Comparison of ENCODE assay signal across 12 mouse cellular contexts in the genomic region with DNA sequence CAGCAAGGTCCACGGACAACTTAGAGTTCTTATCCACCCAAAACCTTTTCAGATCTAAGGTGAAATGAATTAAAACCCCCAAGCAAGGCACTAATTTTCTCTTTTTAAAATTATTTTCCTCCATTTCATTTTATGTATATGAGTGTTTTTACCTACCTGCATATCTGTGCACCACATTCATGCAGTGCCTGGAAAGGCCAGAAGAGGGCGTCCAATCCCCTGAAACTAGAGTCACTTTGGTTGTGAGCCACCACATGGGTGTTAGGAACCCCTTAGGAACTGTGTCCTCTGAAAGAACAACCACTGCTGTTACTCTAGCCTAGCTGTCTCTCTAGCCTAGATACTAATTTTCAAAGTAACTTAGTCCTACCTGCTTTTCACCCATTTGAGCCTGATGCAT. TPM values are rescaled to one million over a fixed set of nuclear protein-coding genes. Genes with fewer than 3 reads are reported as not detected.
A peak's percentile ranks its signal among the peaks of the same experiment; 100 is the strongest.
DNase-seq lines count a peak whose midpoint lies in the region; ATAC-seq and TF ChIP-seq lines count a peak whose summit lies in the region.
"Had no signal": no experiment of that assay in that cellular context is flagged by ENCODE, and none has a peak within 500 bp of the region (broad histone marks: within the 10 kb centered on the region; RNA-seq: fewer than 3 reads in every experiment).

No protein-coding gene starts in this region.

- H3K4me2 ChIP-seq in lung, embryonic 14.5 days = no peak overlapping the region

- H3K27ac ChIP-seq in gastrocnemius, adult 2 months = no peak overlapping the region
- no peak overlapping the region for H3K27ac ChIP-seq in lung, embryonic 14.5 days (ENCODE audit: low read depth)

- H3K9me3 ChIP-seq in lung, embryonic 14.5 days (ENCODE audit: low read depth, low read length) = no peaks in the 10 kb centered on the region

- DNase-seq in gastrocnemius, adult 2 months = no peak
- DNase-seq in gastrocnemius, postnatal 25 days = no peak
- no peak for DNase-seq in lung, embryonic 14.5 days
- DNase-seq in lung, adult 18-20 months = no peak
- peak; percentile 66 for DNase-seq in ZHBTc4 (ENCODE audit: low read depth, low spot score)
- peak; percentile 23 for DNase-seq in thymus, postnatal 25 days
- DNase-seq in urinary bladder, postnatal 4 days (ENCODE audit: low spot score in 2 of 2) = no peak
- DNase-seq in adrenal gland, adult (ENCODE audit: inconsistent age in 2 of 2, low spot score in 1 of 2) = no peak
- DNase-seq: gastrocnemius, postnatal 10 days; heart, postnatal 36 days; lung, postnatal 14 days; spleen, adult 18-20 months had no signal

- peak; percentile 34 for TF ChIP-seq CTCF in gastrocnemius, adult 2 months (IDR thresholded peaks at IDR 0.05)
- peak; percentile 35; the same call in 1 of the 2 replicates for TF ChIP-seq CTCF in lung, embryonic 14.5 days (IDR thresholded peaks at IDR 0.05; ENCODE audit: low read depth)

- no peak for ATAC-seq in lung, embryonic 14.5 days (ENCODE audit: insufficient read depth)

- H3K27me3 ChIP-seq in lung, embryonic 14.5 days (ENCODE audit: insufficient read depth, low read length) = no peaks in the 10 kb centered on the region

- no peak overlapping the region for H3K9ac ChIP-seq in lung, embryonic 14.5 days

- H3K4me1 ChIP-seq in lung, embryonic 14.5 days (ENCODE audit: insufficient read depth) = no peaks in the 10 kb centered on the region

- intact Hi-C loops in gastrocnemius, adult 2 months (cut with DNase I) = no loop called here

- H3K4me3 ChIP-seq in gastrocnemius, adult 2 months = no peak overlapping the region
- H3K4me3 ChIP-seq in lung, embryonic 14.5 days (ENCODE audit: low read depth, low read length) = no peak overlapping the region

- no peaks in the 10 kb centered on the region for H3K36me3 ChIP-seq in lung, embryonic 14.5 days (ENCODE audit: insufficient read depth)

- 54% methylated on average over 2 of the region's 2 CpGs for WGBS in lung, embryonic 14.5 days

RNA-seq across cellular contexts. Expression of gene Fam98b, which starts 33.4 kb away (rescaled TPM):
- total RNA-seq in gastrocnemius, adult 2 months (2021) = 10 to 100 TPM; 20.4 to 21.9 TPM
- total RNA-seq in gastrocnemius, postnatal 25 days (2021) = 10 to 100 TPM; 16.5 to 17.7 TPM
- polyA plus RNA-seq in lung, embryonic 14.5 days (2014; fragmentation: Nextera tagmentation; extraction: Ambion mirVana) = 8.4 and 8.5 TPM in 2 replicates

Comparison
In these comparisons a context has a peak if more than half of its experiments do, and no peak if none do; other contexts are left out.
1. DNase-seq: peak in ZHBTc4 (single experiment) and thymus, postnatal 25 days (single experiment); none in gastrocnemius, adult 2 months (single experiment), gastrocnemius, postnatal 25 days (single experiment), lung, embryonic 14.5 days (single experiment), lung, adult 18-20 months (0 of 2), urinary bladder, postnatal 4 days (0 of 2) and adrenal gland, adult (0 of 2).